Mouse (Mus musculus) adrenal gland (tissue): ENCODE results near the gene Mllt10.

Experiments
- intact Hi-C: fragments of 180-260 bp; cut with DNase I; formaldehyde crosslinking; loops from one replicate; pipeline ENCODE4 v1.15.1; 2025

The Mllt10 gene

DNA sequence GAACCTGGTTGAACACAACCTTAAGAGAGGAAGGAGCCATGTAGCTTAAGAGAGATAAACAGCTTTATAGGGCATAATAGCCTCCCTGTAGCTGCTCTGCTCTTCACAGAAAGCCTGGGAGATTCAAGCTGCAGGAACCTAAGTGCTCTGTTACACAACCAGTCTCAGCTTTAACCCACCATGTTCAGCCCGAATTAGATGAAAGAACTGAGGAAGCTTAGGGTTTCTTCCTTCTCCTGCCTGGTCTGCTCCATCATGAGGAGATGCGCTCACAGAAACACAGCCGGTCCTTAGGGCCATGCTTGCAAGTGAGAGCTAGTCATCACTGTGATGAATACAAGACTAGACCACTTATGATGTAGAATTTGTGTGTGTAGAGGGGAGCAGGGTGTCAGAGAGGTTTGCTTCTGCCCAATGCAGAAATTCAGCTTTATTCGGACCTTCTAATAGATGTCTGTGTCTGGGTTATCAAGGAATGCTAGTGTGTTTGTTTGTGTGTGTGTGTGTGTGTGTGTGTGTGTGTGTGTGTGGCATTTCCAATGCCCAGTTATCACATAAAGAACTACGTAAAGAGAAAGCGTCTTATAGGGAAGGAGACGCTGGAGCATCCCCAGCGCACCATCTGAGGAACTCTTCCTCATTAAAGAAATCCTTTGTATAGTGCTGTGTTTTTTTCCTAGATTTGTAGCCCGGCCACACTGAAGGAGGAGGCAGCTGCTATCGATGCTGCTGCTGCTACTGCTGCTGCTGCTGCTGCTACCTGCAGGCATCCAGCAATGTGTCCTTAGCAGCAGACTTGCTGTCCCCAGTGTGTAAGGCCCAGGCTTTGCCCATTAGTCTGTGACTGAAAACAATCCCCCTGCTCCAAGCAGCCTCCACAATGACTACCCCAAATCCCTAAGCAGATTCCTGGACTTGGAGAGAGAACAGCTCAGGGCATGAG is 21.6 kb upstream of the Mllt10 start:
- intact Hi-C loops = no loop called here

- intact Hi-C loops = loop anchor here (5.0 kb wide), 1 partner anchor 658 kb away; the partner anchor contains the start of gene Spag6
Observed at GRCm38 (mm10) chr2:18034371-18035250, 20.4 kb upstream of the Mllt10 start.

DNA sequence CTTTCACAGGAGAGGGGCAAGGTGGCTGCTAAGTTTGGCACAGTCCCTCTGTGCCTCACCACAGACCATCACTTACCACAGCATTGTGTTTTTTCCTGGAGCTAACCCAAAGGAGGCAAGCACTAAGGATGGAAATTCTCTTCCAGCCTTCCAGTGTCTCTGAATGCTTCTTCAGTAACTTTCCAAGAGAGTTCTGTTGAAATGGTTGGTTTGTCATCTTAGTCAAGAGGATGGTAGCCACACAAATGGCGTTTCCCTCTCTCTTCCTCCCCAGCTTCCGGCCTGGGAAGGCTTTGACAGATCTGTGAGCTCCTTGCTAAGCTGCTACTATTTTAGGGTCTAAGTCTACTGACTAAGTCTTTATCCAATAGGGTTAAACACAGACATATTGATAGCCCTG is 17.5 kb upstream of the Mllt10 start, which contains the start of gene A930004D18Rik:
TSS of gene A930004D18Rik (minus strand) at position 247 of the 400 bp plus-strand sequence.
- intact Hi-C loops = loop anchor here (5.0 kb wide), 1 partner anchor 655 kb away; the partner anchor contains the start of gene Spag6

- intact Hi-C loops = loop anchor here (5.0 kb wide), 1 partner anchor 654 kb away; the partner anchor contains the start of gene Spag6
Observed at GRCm38 (mm10) chr2:18038141-18038752, 16.8 kb upstream of the Mllt10 start.

- intact Hi-C loops = loop anchor here (5.0 kb wide), 1 partner anchor 653 kb away; the partner anchor contains the start of gene Spag6
Observed at GRCm38 (mm10) chr2:18038895-18039371, 16.1 kb upstream of the Mllt10 start.

DNA sequence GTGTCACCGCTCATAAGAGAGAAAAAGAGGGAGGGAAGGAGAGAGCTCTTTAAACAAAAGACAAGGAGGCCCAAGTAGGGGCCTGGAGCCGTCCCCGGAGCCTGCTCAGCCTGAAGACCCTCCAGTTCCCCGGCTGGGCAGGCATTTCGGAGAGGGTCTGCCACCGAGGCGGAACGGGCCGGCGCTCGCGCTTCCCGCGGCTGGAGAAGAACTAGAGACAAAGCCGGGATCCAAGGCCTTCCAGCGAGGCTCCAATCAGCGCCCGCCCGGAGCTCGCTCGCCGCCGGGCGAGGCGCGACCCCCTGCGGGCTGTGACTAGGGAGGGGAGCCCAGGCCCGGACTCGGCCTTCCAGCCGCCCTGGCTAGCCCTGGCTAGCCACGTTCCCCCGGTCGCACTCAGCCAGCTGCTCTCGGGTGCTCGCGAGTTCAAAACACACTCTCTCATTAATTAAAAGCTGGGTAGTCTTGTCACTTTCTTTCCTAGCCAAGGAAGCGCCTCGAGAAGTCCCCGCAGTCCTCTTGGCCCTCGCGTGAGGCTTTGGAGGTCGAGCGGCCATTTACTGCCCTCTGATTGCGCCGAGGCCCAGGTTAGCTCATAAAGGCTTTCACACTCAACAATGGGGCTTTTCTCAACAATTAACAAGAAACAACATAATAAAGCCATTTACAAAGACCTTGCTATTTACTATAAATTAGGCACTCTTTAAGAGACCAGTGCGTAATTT is 15.3 kb upstream of the Mllt10 start:
- intact Hi-C loops = loop anchor here (5.0 kb wide), 1 partner anchor 653 kb away; the partner anchor contains the start of gene Spag6

DNA sequence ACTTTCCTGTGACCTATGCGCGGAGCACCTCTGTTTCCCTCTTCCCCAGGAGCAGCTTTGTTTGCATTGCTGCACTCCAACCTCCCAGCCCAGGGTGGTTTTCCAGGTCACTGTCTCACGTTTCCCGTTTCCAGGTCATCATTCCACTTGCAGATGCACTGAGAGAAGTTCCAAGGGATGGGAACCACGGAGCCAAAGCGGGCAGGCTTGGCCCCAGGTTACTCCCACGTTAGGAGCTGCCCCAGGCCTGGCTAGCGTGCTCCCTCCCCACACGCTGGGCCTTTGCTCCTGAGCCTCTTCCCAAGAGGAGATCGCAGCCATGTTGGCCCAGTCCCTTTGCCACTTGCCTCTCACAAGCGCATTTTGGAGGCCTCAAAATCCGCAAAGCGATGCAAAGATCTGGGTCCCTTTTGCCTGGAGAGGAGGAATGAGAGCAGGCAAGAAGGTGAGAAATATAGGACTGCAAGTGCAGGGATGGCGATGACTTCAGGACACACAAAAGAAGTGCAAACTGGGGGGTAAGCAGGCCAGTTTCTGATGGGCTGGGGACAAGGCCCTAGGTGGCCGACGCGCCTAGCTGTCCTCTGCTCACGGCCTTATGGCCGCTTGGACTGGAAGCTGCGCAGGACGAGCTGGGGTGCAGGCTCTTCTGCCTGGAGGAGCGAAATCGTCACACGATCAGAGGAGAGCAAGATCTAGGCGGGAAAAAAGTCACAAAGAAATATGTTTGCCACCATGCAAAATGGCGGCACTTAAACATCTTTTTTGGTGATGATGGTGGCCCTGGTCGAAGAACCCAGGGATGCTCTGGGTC is 14.5 kb upstream of the Mllt10 start:
- intact Hi-C loops = no loop called here

GRCm38 (mm10) chr2:18041199-18041885 is 13.7 kb upstream of the Mllt10 start:
- intact Hi-C loops = no loop called here

DNA sequence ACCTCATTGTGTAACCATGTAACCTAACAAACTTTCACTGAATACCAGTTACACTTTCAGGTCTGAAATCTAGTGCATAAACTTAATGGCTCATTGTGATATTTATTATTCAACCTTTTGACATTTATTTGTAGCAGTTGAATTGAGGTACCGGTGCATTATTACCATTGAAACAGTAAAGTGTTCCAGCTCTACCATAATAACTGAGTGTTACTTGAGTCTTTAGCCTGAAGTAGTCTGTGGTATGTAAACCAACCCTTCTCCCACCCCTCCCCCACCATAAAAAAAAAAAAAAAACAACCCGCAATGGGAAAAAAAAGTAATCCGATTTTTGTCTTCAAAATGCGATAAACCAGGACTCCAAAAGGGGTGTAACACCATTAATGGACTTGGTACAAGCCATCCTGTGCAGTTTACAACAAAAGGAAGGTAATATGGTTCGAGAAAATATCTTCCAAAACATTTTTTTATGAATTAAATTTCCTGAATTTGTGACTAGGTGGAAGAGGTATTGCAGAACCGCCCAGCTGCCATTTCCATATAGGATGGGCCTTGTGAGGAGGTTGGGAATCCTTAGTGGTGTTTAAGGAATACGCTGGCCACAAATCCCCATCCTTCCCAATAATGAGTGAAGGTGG is 9.8 kb upstream of the Mllt10 start:
- intact Hi-C loops = loop anchor here (5.0 kb wide), 1 partner anchor 722 kb away; no protein-coding TSS in a partner anchor

GRCm38 (mm10) chr2:18045781-18046181 is 9.3 kb upstream of the Mllt10 start:
- intact Hi-C loops = loop anchor here (5.0 kb wide), 1 partner anchor 722 kb away; no protein-coding TSS in a partner anchor

DNA sequence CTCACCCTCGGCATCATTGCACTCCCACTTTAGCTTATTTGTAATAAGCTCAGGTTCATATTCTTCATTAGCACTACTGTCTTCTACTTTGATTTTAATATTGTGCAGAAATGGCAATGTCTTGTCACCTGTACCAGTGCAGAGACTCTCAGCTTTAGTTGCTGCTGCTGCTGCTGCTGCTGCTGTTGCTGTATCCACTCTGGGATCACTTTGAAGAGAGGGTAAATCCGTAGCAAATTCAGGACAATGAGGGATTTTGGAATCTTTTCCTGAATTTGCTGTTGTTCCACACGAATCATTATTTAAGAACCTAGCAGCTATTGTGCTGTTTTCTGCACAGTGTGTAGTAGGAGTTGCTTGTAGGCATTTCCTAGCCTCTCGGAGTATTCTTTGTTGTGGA is 8.9 kb upstream of the Mllt10 start:
- intact Hi-C loops = loop anchor here (5.0 kb wide), 1 partner anchor 721 kb away; no protein-coding TSS in a partner anchor

DNA sequence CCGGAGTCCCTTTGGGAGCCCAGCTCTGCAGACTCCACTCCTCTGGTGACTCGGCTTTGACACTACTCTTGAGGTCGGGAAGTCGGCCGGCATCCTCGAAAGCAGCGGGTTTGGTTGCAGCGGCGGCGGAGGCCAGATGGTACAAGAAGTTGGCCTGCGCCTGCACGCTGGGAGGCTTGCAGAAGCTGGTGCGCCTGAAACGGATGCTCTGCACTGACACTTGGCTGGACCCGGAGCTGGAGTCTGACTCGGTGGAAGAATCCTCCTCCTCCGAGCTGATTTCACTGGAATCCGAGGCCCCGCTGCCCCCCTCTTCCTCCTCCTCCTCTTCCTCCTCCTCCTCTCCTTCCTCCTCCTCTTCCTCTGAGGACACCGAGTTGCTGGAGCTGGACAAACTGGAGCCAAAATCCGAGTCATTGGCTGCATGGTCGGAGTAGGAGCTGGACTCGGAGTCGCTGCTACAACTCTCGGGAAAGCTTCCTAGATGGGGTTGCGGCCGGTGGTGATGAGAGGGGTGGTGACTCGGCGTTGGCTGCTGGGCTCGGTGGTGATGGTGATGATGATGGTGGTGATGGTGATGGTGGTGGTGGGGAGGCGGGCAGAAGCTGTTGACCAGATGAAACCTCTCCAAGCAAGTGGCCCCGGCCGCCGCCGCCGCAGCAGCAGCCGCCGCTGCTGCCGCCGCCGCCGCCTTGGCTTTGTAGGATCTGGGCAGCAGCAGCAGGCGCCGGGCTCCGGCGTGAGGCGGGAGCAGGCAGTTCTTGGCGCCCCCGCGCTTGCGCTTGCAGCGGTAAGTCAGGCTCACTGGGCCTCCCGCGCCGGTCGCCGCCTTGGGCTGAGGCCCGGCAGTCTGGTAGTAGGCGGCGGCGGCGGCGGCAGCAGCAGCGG is 8.0 kb upstream of the Mllt10 start:
- intact Hi-C loops = loop anchor here (5.0 kb wide), 1 partner anchor 720 kb away; no protein-coding TSS in a partner anchor

GRCm38 (mm10) chr2:18047646-18048452 is 7.2 kb upstream of the Mllt10 start:
- intact Hi-C loops = loop anchor here (2.0 to 5.0 kb wide), 2 partner anchors 15 to 719 kb away; no protein-coding TSS in a partner anchor

GRCm38 (mm10) chr2:18048453-18049075 is 6.5 kb upstream of the Mllt10 start, which contains the start of gene Skida1:
Gene Skida1 (minus strand): TSS chr2:18049051.
- intact Hi-C loops = loop anchor here (2.0 to 5.0 kb wide), 2 partner anchors 14 to 719 kb away; no protein-coding TSS in a partner anchor

GRCm38 (mm10) chr2:18049279-18049821 is 5.7 kb upstream of the Mllt10 start:
- intact Hi-C loops = loop anchor here (2.0 to 5.0 kb wide), 2 partner anchors 13 to 718 kb away; no protein-coding TSS in a partner anchor
